8 mouse cellular contexts compared by ENCODE assay signal in genomic region chr4:124850933-124851658, GRCm38 (mm10). TPM values are rescaled to one million over a fixed set of nuclear protein-coding genes. Genes with fewer than 3 reads are reported as not detected.
A peak's percentile ranks its signal among the peaks of the same experiment; 100 is the strongest.
DNase-seq lines count a peak whose midpoint lies in the region; ATAC-seq lines count a peak whose summit lies in the region.

1110065P20Rik (minus strand) TSS chr4:124851196.

- DNase-seq in adrenal gland, adult 2 months = peak; percentile 93
- DNase-seq in embryo, embryonic 10.5 days (ENCODE audit: low spot score) = peak; percentile 53
- peak; percentile 47 to 64 for DNase-seq in gastrocnemius, postnatal 36 days
- DNase-seq in intestine, embryonic 14.5 days (ENCODE audit: low spot score) = peak; percentile 74
- DNase-seq in left cerebral cortex, postnatal 25 days (ENCODE audit: low spot score in 2 of 2) = peak; percentile 78 to 81
- DNase-seq in right cerebral cortex, postnatal 25 days = peak; percentile 79
- DNase-seq in urinary bladder, postnatal 36 days (ENCODE audit: low spot score in 2 of 2) = peak; percentile 64 to 78

- no peaks in the 10 kb centered on the region for H3K27me3 ChIP-seq in intestine, embryonic 14.5 days (replicated peaks; ENCODE audit: control insufficient read depth, insufficient read depth, low read length)

- peaks cover 16% of the 10 kb centered on the region for H3K4me1 ChIP-seq in intestine, embryonic 14.5 days (replicated peaks; ENCODE audit: control insufficient read depth, insufficient read depth, low read length)

- H3K4me3 ChIP-seq in intestine, embryonic 14.5 days (ENCODE audit: low read depth, low read length) = peak within 1 kb of the TSS; percentile 90

- intact Hi-C loops in gastrocnemius, postnatal 36 days (cut with DNase I) = loop anchor here (10.0 kb wide), 1 partner anchor 214 kb away; the partner anchor contains the start of genes Dnali1 and Snip1
- intact Hi-C loops in left cerebral cortex, postnatal 25 days (cut with DNase I) = loop anchor here (5.0 kb wide), 1 partner anchor 41 kb away; no protein-coding TSS in a partner anchor

- peak; percentile 79 for ATAC-seq in intestine, embryonic 14.5 days (replicated peaks; ENCODE audit: low FRiP score, low TSS enrichment, low read depth)
- peak; percentile 45 for ATAC-seq in megakaryocyte-erythroid progenitor cell, adult 5-6 weeks (replicated peaks; ENCODE audit: low FRiP score, low TSS enrichment, poor library complexity, severe bottlenecking)

- H3K36me3 ChIP-seq in intestine, embryonic 14.5 days (ENCODE audit: control insufficient read depth, insufficient read depth, low read length) = peaks cover 21% of the 10 kb centered on the region

- peak within 1 kb of the TSS; percentile 88 for H3K9ac ChIP-seq in intestine, embryonic 14.5 days (ENCODE audit: low read length)

- H3K9me3 ChIP-seq in intestine, embryonic 14.5 days (ENCODE audit: control insufficient read depth, low read length) = no peaks in the 10 kb centered on the region

- peak within 1 kb of the TSS; percentile 91 for H3K27ac ChIP-seq in intestine, embryonic 14.5 days (ENCODE audit: low read depth)

- WGBS in intestine, embryonic 14.5 days = under 1% methylated on average over 74 of the region's 75 CpGs

- H3K4me2 ChIP-seq in intestine, embryonic 14.5 days (ENCODE audit: low read length) = peak within 1 kb of the TSS; percentile 89

RNA-seq across cellular contexts. Expression of gene 1110065P20Rik, which starts in this region (rescaled TPM):
- total RNA-seq in adrenal gland, adult 2 months (2021) = 10 to 100 TPM; 29.3 to 47.0 TPM
- 63.4 and 70.0 TPM in 2 replicates for polyA plus RNA-seq in adrenal gland, adult 2 months (2012; rRNA removed)
- 10 to 100 TPM; 19.6 to 20.4 TPM for total RNA-seq in gastrocnemius, postnatal 36 days (2021)
- 46.0 and 54.4 TPM in 2 replicates for polyA plus RNA-seq in intestine, embryonic 14.5 days (2014; fragmentation: Nextera tagmentation; extraction: Ambion mirVana)
- 10 to 100 TPM; 73.5 to 74.0 TPM for total RNA-seq in left cerebral cortex, postnatal 25 days (2021)
- total RNA-seq in megakaryocyte-erythroid progenitor cell, adult 5-6 weeks (2014; fragmentation: Nextera tagmentation) = 11.8 and 14.4 TPM in 2 replicates
- total RNA-seq in megakaryocyte-erythroid progenitor cell, adult 5-6 weeks (2017) = 1.5 and 4.2 TPM in 2 replicates

Comparison
In these comparisons a context has a peak if more than half of its experiments do, and no peak if none do; other contexts are left out.
1. Peak in every context shown above with its lines: DNase-seq, ATAC-seq, H3K4me3 ChIP-seq and H3K27ac ChIP-seq.